Mouse (Mus musculus) cerebellum, postnatal 25 days (tissue): ENCODE data around the gene Naa20.

Source experiments
- DNase-seq, 2 experiments: peaks; one replicate each; pipeline ENCODE4 v3.0.0; 2021; ENCODE audit warnings: mixed read lengths in 2 of 2

Gene Naa20

GRCm38 (mm10) chr2:145952726-145953125, 50.8 kb downstream of the Naa20 start:
- DNase-seq: no peak

- no peak for DNase-seq
Observed at GRCm38 (mm10) chr2:145955844-145956243, 53.9 kb downstream of the Naa20 start.

- DNase-seq: no peak
Observed at GRCm38 (mm10) chr2:145956318-145956717, 54.4 kb downstream of the Naa20 start.

- DNase-seq: peak in 1 of 2 experiments; percentile 25
Observed at GRCm38 (mm10) chr2:145957450-145957849, 55.6 kb downstream of the Naa20 start.

- no peak for DNase-seq
Observed at GRCm38 (mm10) chr2:145958097-145958496, 56.2 kb downstream of the Naa20 start.

GRCm38 (mm10) chr2:145958551-145958950, 56.7 kb downstream of the Naa20 start:
- no peak for DNase-seq

GRCm38 (mm10) chr2:145961861-145962260, 60.0 kb downstream of the Naa20 start:
- DNase-seq: no peak
